Mouse (Mus musculus) cerebellum, postnatal 4 days (tissue): Measurements from ENCODE around the gene Dnah3.
A peak's percentile ranks its signal among the peaks of the same experiment; 100 is the strongest.

ENCODE experiments used
- DNase-seq, 2 experiments: peaks; one replicate each; pipeline ENCODE4 v3.0.0; 2022; ENCODE audit warnings: low spot score in 2 of 2, mixed read lengths in 1 of 2

Dnah3 gene

GRCm38 (mm10) chr7:120095180-120095579, at the start of gene Dnah3:
Dnah3 (minus strand) TSS chr7:120095280.
- no peak for DNase-seq

- no peak for DNase-seq
These were observed 47.7 kb upstream of the Dnah3 start for GRCm38 (mm10) chr7:120142743-120143142.

- no peak for DNase-seq
These were observed 33.9 kb upstream of the Dnah3 start for GRCm38 (mm10) chr7:120128951-120129350.

GRCm38 (mm10) chr7:120127686-120128059, 32.6 kb upstream of the Dnah3 start:
- no peak for DNase-seq

- DNase-seq = no peak
These were observed 32.1 kb upstream of the Dnah3 start for GRCm38 (mm10) chr7:120126976-120127685.

DNA sequence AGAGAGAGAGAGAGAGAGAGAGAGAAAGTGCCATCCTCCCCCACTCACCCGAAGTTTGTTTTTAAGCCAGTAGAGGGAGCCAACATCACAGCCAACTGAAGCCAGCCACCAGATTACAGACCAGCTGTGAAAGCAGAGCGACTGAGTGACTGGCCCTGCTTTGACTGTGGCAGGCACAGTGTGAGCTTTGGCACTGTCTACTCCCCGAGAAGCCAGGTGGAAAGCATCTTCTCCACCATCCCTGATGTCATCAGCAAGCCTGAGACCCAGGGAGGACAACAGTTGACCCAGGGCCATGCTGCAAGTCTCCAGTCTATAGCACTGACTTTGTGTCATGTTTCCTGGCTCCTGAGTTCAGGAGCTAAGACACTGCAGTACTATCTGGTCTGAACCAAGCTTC, 29.8 kb upstream of the Dnah3 start:
- DNase-seq = peak; percentile 56 to 79

- DNase-seq = no peak
These were observed 28.7 kb upstream of the Dnah3 start for GRCm38 (mm10) chr7:120123776-120124175.

- DNase-seq = no peak
These were observed 22.4 kb upstream of the Dnah3 start for GRCm38 (mm10) chr7:120117529-120117928.

DNA sequence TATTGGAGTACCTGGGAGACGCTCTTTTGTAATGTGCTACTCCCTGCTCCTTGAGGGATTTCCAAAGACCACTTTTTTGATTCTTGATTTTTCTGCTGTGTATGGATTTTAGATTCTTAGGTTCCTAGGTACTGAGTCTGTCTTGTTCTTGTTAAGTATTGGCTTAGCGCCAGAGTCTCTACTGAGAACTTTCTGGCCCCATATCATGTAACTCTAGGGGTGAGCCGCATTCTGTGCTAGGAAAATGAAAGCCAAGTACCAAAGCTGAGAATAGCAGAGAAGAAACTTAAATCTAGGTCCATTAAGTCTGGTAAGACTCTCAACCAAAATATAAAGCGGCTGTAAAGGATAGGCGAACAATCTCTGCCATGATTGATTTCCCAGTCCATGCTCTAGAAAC, 21.9 kb upstream of the Dnah3 start:
- DNase-seq = no peak

GRCm38 (mm10) chr7:120109676-120110075, 14.6 kb upstream of the Dnah3 start:
- DNase-seq = no peak

DNA sequence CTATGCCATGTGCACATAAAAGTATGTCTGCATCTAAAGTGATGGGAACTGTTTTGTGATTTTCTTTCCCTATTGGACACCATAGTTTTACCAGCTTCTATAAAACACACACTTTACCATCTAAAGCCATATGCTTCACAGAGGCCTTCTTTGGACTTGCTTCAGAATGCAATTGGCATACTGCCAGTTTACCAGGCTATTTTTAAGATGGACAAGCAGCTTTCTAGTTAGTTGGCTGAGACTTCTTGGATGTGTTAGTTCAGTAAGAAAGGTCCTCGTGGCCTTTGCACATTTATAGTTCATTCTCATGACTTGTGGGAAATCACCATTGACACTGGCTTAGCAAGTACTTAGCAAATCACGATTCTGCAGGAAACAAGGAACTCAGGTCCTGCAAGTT, 11.3 kb upstream of the Dnah3 start:
- DNase-seq = no peak

DNA sequence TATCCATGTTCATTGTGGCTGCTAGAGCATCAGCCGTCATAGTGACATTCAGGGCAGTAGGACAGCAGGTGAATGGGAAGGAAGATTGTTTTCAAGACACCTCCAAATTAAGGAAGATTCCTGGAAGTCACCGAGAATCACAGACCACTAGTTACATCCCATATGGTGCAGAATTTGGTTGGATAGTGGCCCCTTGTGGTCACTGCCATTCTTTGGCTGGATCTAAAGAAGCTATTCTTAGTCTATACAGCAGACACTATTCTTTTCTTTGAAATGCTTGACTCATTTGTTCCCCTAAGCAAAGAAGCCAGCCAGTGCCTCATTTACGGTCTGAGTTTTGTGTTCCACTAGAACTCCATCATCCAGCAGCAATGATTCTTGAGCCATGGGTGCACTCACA, 9.9 kb upstream of the Dnah3 start:
- DNase-seq = peak in 1 of 2 experiments; percentile 20

GRCm38 (mm10) chr7:120103019-120103567, 8.0 kb upstream of the Dnah3 start:
- peak in 1 of 2 experiments; percentile 6 for DNase-seq

DNA sequence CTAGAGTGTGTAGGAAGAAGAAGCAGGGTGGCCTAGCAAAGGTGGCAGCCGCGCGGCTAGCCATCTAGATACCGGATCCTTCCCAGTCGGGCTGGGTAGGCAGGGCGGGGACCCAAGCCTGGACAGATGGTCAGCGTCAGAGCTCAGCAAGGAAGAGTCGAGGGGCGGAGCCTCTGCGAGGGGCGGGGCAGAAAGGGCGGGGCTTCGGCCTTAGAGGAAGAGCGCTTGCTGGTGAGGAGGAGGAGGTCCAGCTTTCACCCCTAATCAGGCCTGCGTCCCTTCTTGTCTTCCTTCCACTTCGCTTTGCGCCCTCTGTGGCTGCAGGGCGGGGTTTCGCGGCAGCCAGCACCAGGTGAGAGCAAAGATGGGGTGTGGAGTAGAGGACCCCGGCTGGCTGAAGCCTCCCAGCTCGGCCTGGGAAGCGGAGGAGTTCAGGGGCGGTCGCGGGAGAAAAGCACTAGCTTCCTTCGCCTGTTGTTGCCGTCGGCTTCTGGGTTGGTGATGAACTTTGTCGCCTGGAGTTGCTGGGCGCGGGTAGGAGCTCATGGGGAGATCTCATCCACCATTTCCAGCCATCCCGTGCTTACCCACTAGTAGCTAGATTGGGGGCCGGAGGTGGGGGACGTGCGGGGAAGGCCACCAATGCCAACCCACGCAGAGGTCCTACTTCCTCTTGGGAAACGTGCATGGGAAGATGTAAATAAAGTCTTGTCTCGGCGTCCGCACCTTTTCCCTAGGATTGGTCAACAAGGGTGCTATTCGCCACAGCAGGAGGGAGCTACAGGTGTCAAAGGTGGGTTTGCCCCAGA, 7.3 kb upstream of the Dnah3 start, which contains the start of gene Tmem159:
Gene Tmem159 (plus strand): TSS at position 190 of the 809 bp plus-strand sequence.
- DNase-seq = peak; percentile 50 to 84

- peak; percentile 37 to 67 for DNase-seq
These were observed 3.3 kb upstream of the Dnah3 start for GRCm38 (mm10) chr7:120098403-120098802.

GRCm38 (mm10) chr7:120097845-120098244, 2.8 kb upstream of the Dnah3 start:
- peak in 1 of 2 experiments; percentile 53 for DNase-seq

DNA sequence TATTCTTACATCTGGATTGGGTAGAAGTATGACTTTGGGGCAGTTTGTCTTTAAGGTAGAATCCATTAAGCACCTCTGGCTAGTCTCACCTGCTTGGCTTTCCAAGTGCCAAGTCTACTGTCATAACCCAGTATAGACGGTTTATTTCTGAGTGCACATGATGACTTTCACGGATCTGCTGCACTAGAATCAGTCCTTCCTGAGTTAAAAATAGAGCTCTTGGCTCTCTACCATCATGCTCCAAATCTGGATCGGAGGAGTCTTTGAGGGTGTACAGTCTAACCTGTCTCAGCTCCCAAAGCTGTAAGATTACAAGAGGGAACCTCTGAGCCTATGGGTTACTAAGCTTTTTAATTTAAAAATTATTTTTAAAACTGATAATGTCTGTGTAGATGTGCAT, 864 bp downstream of the Dnah3 start:
- no peak for DNase-seq

DNA sequence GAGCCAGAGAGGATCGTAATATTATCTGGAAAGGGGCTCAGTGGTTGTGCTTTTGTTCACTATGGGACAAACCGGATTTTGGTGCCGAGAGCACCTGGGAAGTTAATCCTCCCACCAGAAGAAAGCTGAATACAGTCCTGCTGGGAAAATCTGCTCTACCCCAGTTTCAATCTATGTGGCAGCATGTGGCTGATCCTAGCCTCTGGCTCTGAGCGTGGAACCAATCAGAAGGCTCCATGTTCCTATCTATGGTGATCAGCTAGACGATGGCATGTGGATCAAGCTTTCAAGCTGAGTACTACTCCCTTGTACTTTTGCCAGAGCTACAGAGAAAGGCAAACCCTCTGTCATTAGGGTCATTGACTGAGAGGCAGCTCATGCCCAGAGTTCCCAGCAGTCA, 2.0 kb downstream of the Dnah3 start:
- no peak for DNase-seq

DNA sequence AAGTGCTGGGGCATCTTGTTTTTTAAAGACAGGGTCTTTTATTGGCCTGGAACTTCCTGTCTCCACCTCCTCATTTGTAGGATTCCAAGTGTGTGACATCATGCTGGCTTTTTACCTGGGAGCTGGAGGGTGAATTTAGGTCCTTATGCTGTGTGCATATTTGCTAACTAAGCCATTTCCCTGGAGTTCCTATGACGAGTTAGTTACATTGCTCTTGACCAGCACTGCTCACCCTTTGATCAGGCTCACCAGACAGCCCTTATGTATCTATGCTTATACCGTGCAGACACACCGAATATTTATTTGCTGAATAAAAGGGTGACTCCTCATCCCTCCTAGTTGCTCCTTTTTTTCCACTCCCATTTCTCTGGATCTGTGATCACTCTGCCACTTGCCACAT, 14.9 kb downstream of the Dnah3 start:
- no peak for DNase-seq

DNA sequence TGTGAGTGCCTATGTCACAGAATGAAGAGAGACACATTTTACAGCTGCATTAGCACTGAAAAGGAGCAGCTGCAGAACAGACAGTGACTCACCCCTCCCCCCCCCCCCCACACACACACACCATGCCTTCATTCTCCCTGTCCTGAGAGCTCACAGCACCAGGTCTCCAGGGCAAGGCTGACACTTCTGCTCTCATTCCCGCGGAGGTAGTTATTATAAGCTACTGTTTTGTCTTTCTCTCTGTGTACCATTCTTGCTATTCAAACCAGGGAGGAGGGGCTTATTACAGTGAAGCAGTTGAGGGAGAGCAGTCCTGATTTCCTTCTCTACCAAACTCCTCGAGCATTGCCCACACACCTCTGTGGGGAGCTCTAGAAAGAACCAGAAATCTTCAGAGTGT, 25.9 kb downstream of the Dnah3 start:
- DNase-seq = no peak

DNA sequence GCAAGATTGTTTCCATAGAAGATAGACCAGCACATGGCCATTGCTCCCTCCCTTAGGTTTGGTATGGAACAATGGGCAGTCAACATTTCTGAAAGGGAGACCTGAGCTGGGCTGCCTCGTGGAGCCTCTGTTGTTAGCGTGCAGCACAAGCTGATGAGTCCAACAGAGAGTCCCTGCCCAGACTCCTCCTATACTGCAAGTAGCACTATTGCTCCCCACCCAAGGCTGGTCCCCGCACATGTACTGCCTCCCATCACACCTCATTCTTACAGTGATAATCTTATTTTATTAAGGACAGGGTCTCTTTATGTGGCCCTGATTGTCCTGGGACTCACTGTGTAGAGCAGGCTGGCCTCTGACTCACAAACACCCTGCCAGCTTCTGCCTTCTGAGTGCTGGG, 27.0 kb downstream of the Dnah3 start:
- no peak for DNase-seq

GRCm38 (mm10) chr7:120064045-120064444, 31.0 kb downstream of the Dnah3 start:
- DNase-seq = no peak

DNA sequence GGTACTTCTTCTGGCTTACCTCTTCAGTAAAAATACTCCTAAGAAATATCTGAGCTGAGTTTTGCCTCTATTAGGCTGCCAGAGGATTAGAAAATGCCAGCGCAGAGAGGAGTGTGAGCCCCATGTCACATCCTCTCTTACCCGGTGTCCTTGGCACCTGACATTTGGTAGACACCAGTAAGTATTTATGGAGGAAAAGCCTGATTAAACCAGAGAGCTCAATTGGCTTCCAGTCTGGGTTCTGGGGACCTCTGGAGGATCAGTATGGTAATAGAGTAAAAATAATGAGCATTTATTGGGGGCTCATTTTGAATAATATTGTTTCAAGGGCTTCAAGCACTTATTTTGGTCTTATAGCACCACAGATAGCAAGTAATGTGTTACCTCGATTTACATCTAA, 39.6 kb downstream of the Dnah3 start:
- DNase-seq = no peak
